Mouse (Mus musculus) testis, adult 2 months (tissue): ENCODE data around the gene Il13. TPM values are rescaled to one million over a fixed set of nuclear protein-coding genes. Genes with fewer than 3 reads are reported as not detected.

Experiments
- H3K27ac ChIP-seq: fragments of 200-500 bp; 2 replicates; pipeline ENCODE4 v1.5.1; 2012; ENCODE audit warnings: low read depth, low read length; ENCODE audit not compliant: control insufficient read depth, insufficient read depth
- H3K27me3 ChIP-seq: fragments of 200-500 bp; 2 replicates; pipeline ENCODE4 v1.6.1; 2012; ENCODE audit warnings: mild to moderate bottlenecking, low read length, moderate library complexity; ENCODE audit not compliant: control insufficient read depth, insufficient read depth
- H3K36me3 ChIP-seq: fragments of 200-500 bp; 2 replicates; pipeline ENCODE4 v1.6.1; 2012; ENCODE audit warnings: mild to moderate bottlenecking, low read length; ENCODE audit not compliant: control insufficient read depth, insufficient read depth
- H3K4me1 ChIP-seq: fragments of 200-500 bp; 2 replicates; pipeline ENCODE4 v1.6.1; 2012; ENCODE audit warnings: low read length; ENCODE audit not compliant: control insufficient read depth, insufficient read depth
- H3K4me3 ChIP-seq: fragments of 200-500 bp; 2 replicates; pipeline ENCODE4 v1.5.1; 2012; ENCODE audit warnings: low read depth, mild to moderate bottlenecking, low read length, moderate library complexity, mixed read lengths; ENCODE audit not compliant: control insufficient read depth
- CTCF ChIP-seq: fragments of 200-500 bp; IDR thresholded peaks from 2 replicates; pipeline ENCODE4 v1.5.1; 2012; ENCODE audit warnings: low read depth, mild to moderate bottlenecking, inconsistent platforms, low read length, moderate library complexity; ENCODE audit not compliant: control insufficient read depth, insufficient read depth, insufficient replicate concordance
- POLR2A ChIP-seq: fragments of 200-500 bp; IDR thresholded peaks from 2 replicates; pipeline ENCODE4 v1.6.1; 2012; ENCODE audit warnings: low read depth, mild to moderate bottlenecking, inconsistent platforms, low read length, moderate library complexity; ENCODE audit not compliant: control insufficient read depth
- polyA plus RNA-seq: library from polyadenylated mRNA; depleted of rRNA; stranded (reverse); fragments of >200 nt; gene quantifications from 2 replicates; pipeline ENCODE4 v1.2.3, GENCODE M21; 2012

The Il13 gene
- polyA plus RNA-seq, 1 experiment = 0.96 TPM

DNA sequence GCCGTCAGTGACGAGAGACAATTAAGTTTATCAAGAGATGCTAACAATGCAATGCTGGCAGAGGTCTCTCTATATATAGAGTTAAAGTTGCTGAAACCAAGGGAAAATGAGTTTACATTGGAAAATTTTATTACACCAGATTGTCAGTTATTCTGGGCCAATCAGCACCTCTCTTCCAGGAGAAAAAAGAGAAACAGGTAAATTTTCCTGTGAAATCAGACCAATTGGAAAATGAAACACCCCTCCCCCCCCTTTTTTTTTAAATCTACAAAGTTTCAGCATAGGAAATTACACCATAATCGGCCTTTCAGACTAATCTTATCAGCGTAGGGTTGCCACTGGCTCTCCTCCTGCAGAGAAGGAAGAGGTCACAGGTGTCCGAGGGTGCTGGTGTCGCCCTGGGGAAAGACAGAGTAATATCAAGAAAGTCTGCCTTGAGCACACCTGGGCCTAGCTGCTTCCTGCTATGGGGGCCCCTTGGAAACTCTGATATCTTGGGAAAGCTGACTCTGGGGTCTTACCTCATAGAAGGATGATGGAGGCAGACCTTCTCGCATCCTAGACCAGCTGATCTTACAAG is 15.8 kb downstream of the Il13 start, which contains the start of gene Il4:
Gene Il4, minus strand, starts transcription at position 51 of the 580 bp plus-strand sequence.
- Histone ChIP-seq H3K4me1 (no peaks in the 10 kb centered on the region), H3K4me3 (no peak within 1 kb of the TSS), H3K27ac (no peak within 1 kb of the TSS), H3K36me3 (no peaks in the 10 kb centered on the region), H3K27me3 (no peaks in the 10 kb centered on the region)
- no peak for TF ChIP-seq POLR2A
- TF ChIP-seq CTCF = no peak

DNA sequence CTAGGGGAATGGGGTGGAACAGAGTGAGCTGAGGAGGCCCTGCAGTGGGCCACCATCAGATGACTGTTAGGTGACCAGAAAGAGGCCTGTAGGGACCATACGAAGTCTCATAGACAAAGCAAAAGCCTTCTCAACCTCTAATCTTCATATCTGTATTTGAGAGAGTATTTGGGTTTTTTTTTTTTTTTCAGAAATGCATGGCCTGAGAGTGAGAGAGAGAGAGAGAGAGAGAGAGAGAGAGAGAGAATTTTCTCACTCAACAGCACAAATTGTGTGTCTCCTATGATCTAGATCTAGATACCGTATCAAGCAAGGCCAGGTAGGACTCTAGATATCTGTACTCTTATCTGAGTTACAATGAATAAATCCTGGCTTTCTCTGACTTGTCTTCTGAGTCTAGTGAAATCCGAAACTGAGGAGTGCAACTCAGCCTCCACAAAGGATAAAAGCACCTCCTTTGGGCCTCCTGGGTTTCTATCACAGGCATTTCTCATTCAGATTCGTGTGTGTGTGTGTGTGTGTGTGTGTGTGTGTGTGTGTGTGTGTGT is 16.9 kb downstream of the Il13 start:
- no peak overlapping the region for H3K27ac ChIP-seq
- H3K27me3 ChIP-seq = no peaks in the 10 kb centered on the region
- no peak overlapping the region for H3K4me3 ChIP-seq
- no peaks in the 10 kb centered on the region for H3K36me3 ChIP-seq
- no peak for TF ChIP-seq CTCF
- no peak for TF ChIP-seq POLR2A
- H3K4me1 ChIP-seq = no peaks in the 10 kb centered on the region

DNA sequence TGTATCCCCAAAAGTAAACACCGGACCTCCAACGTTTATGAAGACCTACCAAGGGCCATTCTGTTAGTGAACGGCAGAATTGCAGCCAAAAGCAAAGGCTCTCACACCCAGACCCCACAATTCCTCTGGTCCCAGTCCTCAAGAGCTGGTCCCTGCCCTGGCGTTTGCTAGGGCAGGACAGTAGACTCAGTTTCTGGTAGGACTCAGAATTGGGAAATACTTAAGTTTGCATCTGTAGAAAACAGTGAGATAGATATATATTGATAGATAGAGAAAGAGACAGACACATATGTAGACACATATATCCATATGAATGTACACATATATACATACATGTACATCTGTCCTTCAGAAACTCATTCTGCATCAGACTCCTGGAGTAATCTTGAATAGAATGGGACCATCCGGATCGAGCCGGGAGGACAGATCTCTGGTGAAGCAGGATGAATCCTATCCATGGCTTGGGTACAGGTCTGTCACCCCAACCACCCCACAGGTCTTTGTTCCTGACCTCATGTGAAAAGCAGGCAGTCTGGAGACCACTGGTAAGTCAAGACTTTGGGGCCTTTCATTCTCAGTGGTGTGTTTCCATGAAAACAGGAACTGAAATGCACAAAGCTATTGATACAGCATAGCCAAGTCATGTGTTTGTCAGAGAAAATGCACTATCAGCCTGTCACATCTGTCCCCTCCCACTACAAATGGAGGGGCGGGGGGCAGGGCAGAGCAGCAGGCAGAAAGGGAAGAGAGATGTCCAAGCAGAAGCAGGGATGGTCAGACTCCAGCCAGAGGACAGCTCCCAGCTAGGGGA is 17.5 kb downstream of the Il13 start:
- Histone ChIP-seq H3K36me3 (no peaks in the 10 kb centered on the region), H3K27me3 (no peaks in the 10 kb centered on the region), H3K4me3 (no peak overlapping the region), H3K4me1 (no peaks in the 10 kb centered on the region), H3K27ac (no peak overlapping the region)
- no peak for TF ChIP-seq POLR2A
- TF ChIP-seq CTCF = no peak

DNA sequence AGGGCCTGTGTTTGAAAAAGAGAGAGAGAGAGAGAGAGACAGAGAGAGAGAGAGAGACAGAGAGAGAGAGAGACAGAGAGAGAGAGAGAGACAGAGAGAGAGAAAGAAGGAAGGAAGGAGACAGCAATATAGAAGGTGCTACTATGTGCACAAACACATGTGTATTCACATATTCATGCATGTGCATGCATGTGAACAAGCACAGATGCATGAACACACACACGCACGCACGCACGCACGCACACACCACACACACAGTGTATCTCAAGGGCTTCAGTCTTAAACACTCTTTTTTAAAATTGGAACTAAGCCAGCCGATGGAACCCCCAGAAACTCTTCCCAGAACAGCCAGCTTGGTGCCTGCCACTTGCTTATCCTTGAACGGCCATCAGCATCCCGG is 18.9 kb downstream of the Il13 start:
- H3K36me3 ChIP-seq = no peaks in the 10 kb centered on the region
- H3K27ac ChIP-seq = no peak overlapping the region
- TF ChIP-seq CTCF (no peak), POLR2A (no peak)
- H3K4me3 ChIP-seq = no peak overlapping the region
- no peaks in the 10 kb centered on the region for H3K27me3 ChIP-seq
- no peaks in the 10 kb centered on the region for H3K4me1 ChIP-seq

DNA sequence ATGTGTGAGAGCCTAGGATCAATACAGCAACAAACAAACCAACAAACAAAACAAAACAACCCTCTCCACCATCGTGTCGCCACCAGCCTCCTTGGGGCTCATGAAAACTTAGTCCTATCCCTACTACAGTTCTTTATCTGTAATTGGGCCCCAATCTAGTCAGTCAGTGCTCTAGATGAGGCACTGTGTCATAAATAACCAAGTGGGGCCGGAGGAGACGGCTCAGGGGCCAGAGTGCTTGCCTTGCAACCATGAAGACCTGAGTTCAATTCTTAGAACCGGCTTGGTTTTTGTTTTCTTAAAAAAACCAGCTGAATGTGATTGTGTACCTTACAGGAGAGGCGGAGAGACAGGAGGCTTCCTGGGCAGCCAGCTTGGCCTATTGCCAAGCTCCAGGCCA is 19.3 kb downstream of the Il13 start:
- TF ChIP-seq CTCF (no peak), POLR2A (no peak)
- Histone ChIP-seq H3K4me1 (no peaks in the 10 kb centered on the region), H3K4me3 (no peak overlapping the region), H3K36me3 (no peaks in the 10 kb centered on the region), H3K27ac (no peak overlapping the region), H3K27me3 (no peaks in the 10 kb centered on the region)

DNA sequence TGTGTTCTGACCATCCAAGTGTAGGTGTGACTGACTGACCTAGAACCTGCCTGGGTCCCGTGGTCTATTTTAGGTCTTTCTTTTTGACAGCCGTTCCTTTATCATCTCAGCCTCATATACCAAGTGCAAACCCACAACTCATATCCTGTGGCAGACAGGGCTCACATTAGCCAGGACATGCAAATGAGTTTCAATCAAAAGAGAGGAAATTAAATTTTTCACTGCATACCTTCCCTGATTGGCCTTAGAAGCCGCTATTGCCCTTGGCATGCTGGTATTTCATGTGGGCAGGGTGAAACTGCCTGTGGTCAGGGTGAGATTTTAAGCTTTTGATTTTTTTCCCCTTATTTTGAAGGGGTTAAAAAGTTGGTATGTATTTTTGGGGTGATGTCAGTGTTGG is 24.8 kb downstream of the Il13 start:
- Histone ChIP-seq H3K4me1 (no peaks in the 10 kb centered on the region), H3K4me3 (no peak overlapping the region), H3K27me3 (no peaks in the 10 kb centered on the region), H3K27ac (no peak overlapping the region), H3K36me3 (no peaks in the 10 kb centered on the region)
- TF ChIP-seq POLR2A (no peak), CTCF (no peak)

DNA sequence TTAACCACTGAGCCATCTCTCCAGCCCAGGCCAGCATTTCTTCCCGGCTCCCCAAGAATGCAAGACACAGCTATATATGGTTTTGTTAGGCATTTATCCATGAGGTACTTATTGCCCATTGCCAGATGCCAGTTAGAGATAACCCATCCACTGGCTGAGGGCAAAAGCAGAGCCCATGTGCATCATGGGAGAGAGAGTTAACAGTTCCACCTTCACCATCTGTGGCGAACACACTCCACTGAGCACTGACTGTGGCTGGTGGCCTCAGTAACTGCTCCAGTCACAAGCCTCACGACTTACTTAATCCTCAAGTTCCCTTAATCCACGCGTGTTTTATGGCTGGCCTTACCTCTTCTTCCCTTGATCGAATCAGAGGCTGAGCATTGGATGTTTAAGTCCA is 25.3 kb downstream of the Il13 start:
- H3K4me1 ChIP-seq = no peaks in the 10 kb centered on the region
- no peak overlapping the region for H3K27ac ChIP-seq
- TF ChIP-seq CTCF = no peak
- TF ChIP-seq POLR2A = no peak
- no peaks in the 10 kb centered on the region for H3K27me3 ChIP-seq
- no peaks in the 10 kb centered on the region for H3K36me3 ChIP-seq
- no peak overlapping the region for H3K4me3 ChIP-seq

DNA sequence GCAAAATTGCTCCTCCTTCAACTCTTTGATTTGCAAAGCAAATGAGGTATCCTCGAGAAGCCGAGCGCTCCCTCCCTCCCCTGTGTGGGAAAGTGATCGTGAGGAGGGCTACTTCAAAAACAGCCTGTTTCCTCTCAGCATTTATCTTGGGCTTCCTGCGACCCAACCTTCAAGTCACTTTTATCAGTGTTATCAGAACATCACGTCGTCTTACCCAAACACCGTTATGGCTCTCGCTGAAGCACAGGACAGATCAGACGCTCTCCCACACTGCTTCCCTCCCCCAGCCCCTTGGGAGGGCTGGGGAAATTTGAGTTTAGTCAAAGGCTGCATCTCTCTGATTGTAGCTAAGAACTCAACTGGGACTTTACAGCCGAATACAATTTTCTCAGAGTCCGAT is 28.9 kb downstream of the Il13 start:
- no peak overlapping the region for H3K4me3 ChIP-seq
- no peaks in the 10 kb centered on the region for H3K27me3 ChIP-seq
- H3K27ac ChIP-seq = no peak overlapping the region
- H3K36me3 ChIP-seq = no peaks in the 10 kb centered on the region
- TF ChIP-seq CTCF (no peak), POLR2A (no peak)
- no peaks in the 10 kb centered on the region for H3K4me1 ChIP-seq
